Mouse (Mus musculus) intestine, embryonic 15.5 days (tissue): ENCODE measurements at regions not wholly inside any gene's neighbourhood (a gene's known extent, or its start where the extent isn't known, plus 50 kb on each side); places are given as distances from the start of the nearest gene placed in this dataset.

ENCODE experiments used
- ATAC-seq: fragments of 200-750 bp; cut with Nextera tagmentation; 2 replicates; pipeline ENCODE4 v1.8.0; 2017; ENCODE audit warnings: moderate TSS enrichment, moderate library complexity
- H3K27ac ChIP-seq: fragments of 300-500 bp; sonication (generic); 2 replicates; pipeline ENCODE4 v1.5.1; 2015; ENCODE audit warnings: mild to moderate bottlenecking, inconsistent platforms
- H3K27me3 ChIP-seq: fragments of 300-500 bp; sonication (generic); replicated peaks from 2 replicates; pipeline ENCODE4 v1.6.1; 2015; ENCODE audit warnings: inconsistent platforms
- H3K36me3 ChIP-seq: fragments of 300-500 bp; sonication (generic); 2 replicates; pipeline ENCODE4 v1.6.1; 2015; ENCODE audit warnings: inconsistent platforms
- H3K4me1 ChIP-seq: fragments of 300-500 bp; sonication (generic); replicated peaks from 2 replicates; pipeline ENCODE4 v1.6.1; 2015; ENCODE audit warnings: inconsistent platforms
- H3K4me2 ChIP-seq: fragments of 300-500 bp; sonication (generic); replicated peaks from 2 replicates; pipeline ENCODE4 v1.6.1; 2015; ENCODE audit warnings: mild to moderate bottlenecking, inconsistent platforms
- H3K4me3 ChIP-seq: fragments of 300-500 bp; sonication (generic); replicated peaks from 2 replicates; pipeline ENCODE4 v1.5.1; 2015; ENCODE audit warnings: inconsistent platforms
- H3K9ac ChIP-seq: fragments of 300-500 bp; sonication (generic); 2 replicates; pipeline ENCODE4 v1.6.1; 2015; ENCODE audit warnings: inconsistent platforms
- H3K9me3 ChIP-seq: fragments of 300-500 bp; sonication (generic); 2 replicates; pipeline ENCODE4 v1.6.1; 2016; ENCODE audit warnings: inconsistent platforms
- WGBS: fragments of 180-500 bp; shearing (Covaris S2); methylation state at CpG from one replicate; pipeline ENCODE4 v1.1.7; 2015; 5-methylcytosine and 5-hydroxymethylcytosine counted together

- H3K27ac ChIP-seq = no peak overlapping the region
- no peak for ATAC-seq
- H3K4me3 ChIP-seq = no peak overlapping the region
- H3K9me3 ChIP-seq = no peaks in the 10 kb centered on the region
- H3K4me2 ChIP-seq = no peak overlapping the region
- 85% methylated on average over 4 of the region's 4 CpGs for WGBS
- H3K4me1 ChIP-seq = peaks cover 3% of the 10 kb centered on the region
- H3K27me3 ChIP-seq = no peaks in the 10 kb centered on the region
- H3K9ac ChIP-seq = no peak overlapping the region
- H3K36me3 ChIP-seq = no peaks in the 10 kb centered on the region
Measured at GRCm38 (mm10) chr5:35159854-35160253, 54.3 kb upstream of the Lrpap1 start.

DNA sequence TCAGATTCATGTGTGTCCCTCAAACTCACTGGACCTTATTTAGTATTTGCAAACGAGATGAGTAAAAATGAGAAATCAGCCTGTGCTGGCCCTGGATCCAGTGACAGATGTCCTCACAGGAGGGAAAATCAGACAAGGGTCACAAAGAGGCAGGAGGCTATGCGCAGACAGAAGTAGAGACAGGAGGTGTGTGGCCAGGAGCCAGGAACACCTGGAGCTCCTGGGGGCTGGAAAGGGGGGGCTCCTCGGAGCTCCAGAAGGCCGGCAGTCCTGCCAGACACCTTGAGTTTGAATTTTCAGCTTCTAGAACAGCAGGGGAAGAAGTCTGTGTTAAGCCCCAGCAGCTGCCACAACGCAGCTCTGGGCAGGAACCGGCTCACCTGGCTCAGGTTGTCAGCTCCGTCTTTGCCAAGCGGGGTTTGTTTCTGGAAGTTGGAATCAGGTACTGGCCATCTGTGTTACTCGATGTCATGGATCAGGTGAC, 53.7 kb upstream of the Lrpap1 start:
- Histone ChIP-seq H3K4me3 (no peak overlapping the region), H3K9me3 (no peaks in the 10 kb centered on the region), H3K27ac (no peak overlapping the region), H3K4me2 (no peak overlapping the region), H3K4me1 (peaks cover 3% of the 10 kb centered on the region), H3K9ac (no peak overlapping the region), H3K27me3 (no peaks in the 10 kb centered on the region), H3K36me3 (no peaks in the 10 kb centered on the region)
- WGBS = 48% methylated on average over 9 of the region's 9 CpGs
- ATAC-seq = no peak

DNA sequence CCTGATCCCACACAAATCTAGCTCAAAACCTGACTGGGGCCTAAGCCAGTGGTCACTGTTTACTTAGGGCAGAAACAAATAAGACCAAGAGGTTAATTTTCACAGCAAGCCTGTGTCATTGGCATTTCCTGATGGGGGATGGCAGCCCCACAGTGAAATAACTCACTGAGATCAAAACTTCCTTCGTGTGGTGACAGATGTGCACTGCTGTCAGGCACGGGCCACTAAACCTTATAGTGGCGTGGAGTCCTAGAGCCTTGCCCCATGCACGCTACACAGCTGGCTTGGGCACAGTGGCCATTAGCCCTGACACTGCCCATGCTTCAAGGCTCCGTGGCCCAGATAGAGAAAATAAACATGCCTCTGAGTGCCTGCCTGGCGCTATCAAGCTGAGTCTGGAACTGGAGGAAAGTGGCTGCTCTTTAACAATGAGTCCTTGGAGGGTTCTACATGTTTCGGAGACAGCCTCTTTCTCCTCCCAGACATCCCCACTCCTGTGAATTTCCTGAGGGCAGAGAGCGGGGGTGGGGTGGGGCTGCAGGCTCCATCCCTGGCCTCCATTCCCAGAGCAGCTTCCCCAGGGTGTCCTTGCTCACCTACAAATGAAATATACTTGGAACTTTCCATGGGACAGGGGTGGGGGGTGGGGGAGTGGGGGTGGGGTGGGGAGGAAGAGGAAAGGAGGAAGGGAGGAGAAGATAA, 52.9 kb upstream of the Lrpap1 start:
- Histone ChIP-seq H3K27ac (no peak overlapping the region), H3K9ac (no peak overlapping the region), H3K9me3 (no peaks in the 10 kb centered on the region), H3K4me2 (no peak overlapping the region), H3K4me1 (peaks cover 3% of the 10 kb centered on the region), H3K4me3 (no peak overlapping the region), H3K36me3 (no peaks in the 10 kb centered on the region), H3K27me3 (no peaks in the 10 kb centered on the region)
- no peak for ATAC-seq
- WGBS = 26% methylated on average over 8 of the region's 8 CpGs

- no peak for ATAC-seq
- no peaks in the 10 kb centered on the region for H3K9me3 ChIP-seq
- H3K4me3 ChIP-seq = no peak overlapping the region
- no peaks in the 10 kb centered on the region for H3K27me3 ChIP-seq
- H3K4me1 ChIP-seq = peaks cover 3% of the 10 kb centered on the region
- WGBS = 64% methylated on average over 7 of the region's 7 CpGs
- no peak overlapping the region for H3K9ac ChIP-seq
- no peaks in the 10 kb centered on the region for H3K36me3 ChIP-seq
- no peak overlapping the region for H3K4me2 ChIP-seq
- no peak overlapping the region for H3K27ac ChIP-seq
Measured at GRCm38 (mm10) chr5:35156371-35156770, 50.8 kb upstream of the Lrpap1 start.

DNA sequence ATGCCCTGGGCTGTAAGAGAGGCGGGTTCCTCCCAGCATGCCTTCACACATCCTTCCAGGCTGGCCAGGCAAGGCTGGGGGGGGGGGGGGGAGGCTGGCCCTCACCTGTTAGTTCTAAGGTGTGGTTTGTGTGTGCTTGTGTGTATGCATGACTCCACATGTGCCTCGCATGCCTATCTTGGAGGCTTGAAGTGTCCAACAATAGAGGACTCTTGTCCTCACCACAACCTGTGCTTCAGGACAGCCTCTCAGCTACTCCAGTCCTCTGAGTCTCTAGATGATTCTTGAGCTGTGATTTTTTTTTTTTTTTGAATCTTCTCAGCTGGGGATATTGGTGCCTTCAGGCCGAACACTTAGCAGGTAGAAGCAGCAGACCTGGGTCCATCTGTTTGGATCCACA, 50.2 kb upstream of the Lrpap1 start:
- H3K4me1 ChIP-seq = peaks cover 3% of the 10 kb centered on the region
- no peaks in the 10 kb centered on the region for H3K36me3 ChIP-seq
- H3K9ac ChIP-seq = no peak overlapping the region
- 96% methylated on average over 3 of the region's 3 CpGs for WGBS
- no peak overlapping the region for H3K27ac ChIP-seq
- no peak for ATAC-seq
- H3K4me3 ChIP-seq = no peak overlapping the region
- H3K4me2 ChIP-seq = no peak overlapping the region
- no peaks in the 10 kb centered on the region for H3K27me3 ChIP-seq
- H3K9me3 ChIP-seq = no peaks in the 10 kb centered on the region
